Mouse (Mus musculus) cerebellum, adult 11 months (tissue): ENCODE data around the gene Agfg1.

Experiments used
- DNase-seq: peaks from one replicate; pipeline ENCODE4 v3.0.0; 2022

Agfg1 gene

GRCm38 (mm10) chr1:82825783-82826182 lies 13.5 kb upstream of the Agfg1 start:
- DNase-seq = no peak

- DNase-seq = no peak
These were observed 12.4 kb upstream of the Agfg1 start for GRCm38 (mm10) chr1:82826911-82827310.

- DNase-seq = no peak
These were observed 8.5 kb upstream of the Agfg1 start for GRCm38 (mm10) chr1:82830771-82831170.

GRCm38 (mm10) chr1:82831547-82832240 lies 7.6 kb upstream of the Agfg1 start:
- DNase-seq = no peak

GRCm38 (mm10) chr1:82832495-82833021 lies 6.7 kb upstream of the Agfg1 start:
- DNase-seq = no peak

- DNase-seq = no peak
These were observed 5.8 kb upstream of the Agfg1 start for GRCm38 (mm10) chr1:82833501-82833900.

GRCm38 (mm10) chr1:82834572-82834971 lies 4.7 kb upstream of the Agfg1 start:
- no peak for DNase-seq

GRCm38 (mm10) chr1:82836342-82837217 lies 2.7 kb upstream of the Agfg1 start:
- DNase-seq = no peak

- no peak for DNase-seq
These were observed 1.7 kb upstream of the Agfg1 start for GRCm38 (mm10) chr1:82837579-82837978.

GRCm38 (mm10) chr1:82838469-82839295 lies 601 bp upstream of the Agfg1 start:
- no peak for DNase-seq

- DNase-seq = no peak
These were observed 535 bp downstream of the Agfg1 start for GRCm38 (mm10) chr1:82839614-82840421.

- no peak for DNase-seq
These were observed 16.4 kb downstream of the Agfg1 start for GRCm38 (mm10) chr1:82855729-82856128.

GRCm38 (mm10) chr1:82858236-82858635 lies 19.0 kb downstream of the Agfg1 start:
- no peak for DNase-seq

- no peak for DNase-seq
These were observed 21.1 kb downstream of the Agfg1 start for GRCm38 (mm10) chr1:82860391-82860790.

GRCm38 (mm10) chr1:82870202-82870601 lies 30.9 kb downstream of the Agfg1 start:
- no peak for DNase-seq

GRCm38 (mm10) chr1:82879172-82879571 lies 39.9 kb downstream of the Agfg1 start:
- DNase-seq = no peak

- DNase-seq = no peak
These were observed 40.9 kb downstream of the Agfg1 start for GRCm38 (mm10) chr1:82880196-82880595.

- no peak for DNase-seq
These were observed 54.0 kb downstream of the Agfg1 start for GRCm38 (mm10) chr1:82893269-82893668.

GRCm38 (mm10) chr1:82900567-82900966 lies 61.3 kb downstream of the Agfg1 start:
- no peak for DNase-seq

- no peak for DNase-seq
These were observed 61.9 kb downstream of the Agfg1 start for GRCm38 (mm10) chr1:82901201-82901600.

- no peak for DNase-seq
These were observed 66.6 kb downstream of the Agfg1 start for GRCm38 (mm10) chr1:82905886-82906285.

- DNase-seq = no peak
These were observed 73.7 kb downstream of the Agfg1 start, which contains the start of gene A030005L19Rik for GRCm38 (mm10) chr1:82913025-82913424. Gene A030005L19Rik (plus strand): TSS chr1:82913325.
